Mouse (Mus musculus) frontal cortex, postnatal 36 days (tissue): Measurements from ENCODE around the gene Plcd3.

Source experiments
- DNase-seq, 2 experiments: peaks; one replicate each; pipeline ENCODE4 v3.0.0; 2022; ENCODE audit warnings: low spot score in 2 of 2

Gene Plcd3

DNA sequence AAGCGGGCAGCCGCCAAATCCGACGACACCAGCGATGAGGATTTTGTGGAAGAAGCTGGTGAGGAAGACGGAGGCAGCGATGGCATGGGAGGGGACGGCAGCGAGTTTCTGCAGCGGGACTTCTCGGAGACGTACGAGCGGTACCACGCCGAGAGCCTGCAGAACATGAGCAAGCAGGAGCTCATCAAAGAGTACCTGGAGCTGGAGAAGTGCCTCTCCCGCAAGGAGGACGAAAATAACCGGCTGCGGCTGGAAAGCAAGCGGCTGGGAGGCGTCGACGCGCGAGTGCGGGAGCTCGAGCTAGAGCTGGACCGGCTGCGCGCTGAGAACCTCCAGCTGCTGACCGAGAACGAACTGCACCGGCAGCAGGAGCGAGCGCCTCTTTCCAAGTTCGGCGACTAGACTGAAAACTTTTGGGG, 16.1 kb upstream of the Plcd3 start:
- DNase-seq, result no peak

DNA sequence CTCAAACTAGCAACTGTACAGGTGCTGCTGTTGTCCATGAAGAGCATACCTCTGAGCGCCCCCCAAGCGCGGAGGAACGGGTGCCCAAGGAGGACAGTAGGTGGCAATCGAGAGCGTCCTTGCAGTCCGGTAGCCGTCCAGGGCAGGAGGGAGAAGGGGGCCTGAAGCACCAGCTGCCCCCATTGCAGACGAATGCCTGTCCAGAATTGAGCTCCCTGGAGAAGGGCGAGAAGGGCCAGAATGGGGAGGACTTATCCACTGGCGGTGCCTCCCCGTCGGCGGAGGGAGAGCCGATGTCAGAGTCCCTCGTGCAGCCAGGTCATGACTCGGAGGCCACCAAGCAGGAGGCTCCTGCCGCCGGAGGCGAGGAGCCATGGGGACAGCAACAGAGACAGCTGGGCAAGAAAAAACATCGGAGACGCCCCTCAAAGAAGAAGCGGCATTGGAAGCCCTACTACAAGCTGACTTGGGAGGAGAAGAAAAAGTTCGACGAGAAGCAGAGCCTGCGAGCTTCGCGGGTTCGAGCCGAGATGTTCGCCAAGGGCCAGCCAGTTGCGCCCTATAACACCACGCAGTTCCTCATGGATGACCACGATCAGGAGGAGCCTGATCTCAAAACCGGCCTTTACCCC, 15.6 kb upstream of the Plcd3 start:
- DNase-seq, result peak; percentile 68 to 73

DNA sequence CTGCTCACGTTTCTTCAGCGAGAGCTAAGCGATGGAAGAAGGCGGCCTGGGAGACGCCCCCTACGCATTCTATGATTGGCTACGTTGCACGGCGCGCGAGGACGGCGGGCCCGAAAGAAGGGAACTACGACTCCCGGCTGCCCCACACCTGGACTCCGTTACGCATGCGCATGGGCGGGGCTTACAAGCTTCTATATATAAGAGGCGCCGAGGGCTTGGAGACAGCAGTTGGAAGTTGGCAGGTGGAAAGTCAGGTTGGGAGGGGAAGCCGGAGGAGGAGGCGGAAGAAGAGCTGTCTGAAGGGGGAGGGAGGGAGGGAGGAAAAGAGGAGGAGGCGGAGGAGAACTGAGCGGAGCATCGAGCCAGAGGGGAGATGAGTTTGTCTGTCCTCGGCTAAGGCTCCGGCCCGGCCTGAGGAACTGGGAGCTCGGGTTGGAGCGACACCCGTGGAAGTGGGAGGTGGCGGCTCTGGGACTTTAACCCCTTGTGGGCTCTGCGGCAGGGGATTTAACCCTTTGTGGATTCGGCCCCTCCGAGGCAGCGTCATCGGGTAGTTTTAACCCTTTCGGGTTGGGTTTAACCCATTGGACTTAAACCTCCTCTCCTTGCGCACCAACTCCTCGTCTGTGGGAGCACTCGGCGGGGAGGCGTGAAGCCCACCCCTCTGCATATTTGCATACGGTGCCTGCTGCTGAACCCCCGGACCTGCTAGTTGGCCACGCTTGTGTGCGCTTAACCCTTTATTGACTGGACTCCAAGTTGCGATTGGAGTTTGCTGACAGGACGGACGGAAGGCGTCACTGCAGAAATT, 14.8 kb upstream of the Plcd3 start, which contains the start of gene Hexim1:
Gene Hexim1 (plus strand): TSS at position 224 of the 811 bp plus-strand sequence.
- DNase-seq, result peak; percentile 99 to 100

DNA sequence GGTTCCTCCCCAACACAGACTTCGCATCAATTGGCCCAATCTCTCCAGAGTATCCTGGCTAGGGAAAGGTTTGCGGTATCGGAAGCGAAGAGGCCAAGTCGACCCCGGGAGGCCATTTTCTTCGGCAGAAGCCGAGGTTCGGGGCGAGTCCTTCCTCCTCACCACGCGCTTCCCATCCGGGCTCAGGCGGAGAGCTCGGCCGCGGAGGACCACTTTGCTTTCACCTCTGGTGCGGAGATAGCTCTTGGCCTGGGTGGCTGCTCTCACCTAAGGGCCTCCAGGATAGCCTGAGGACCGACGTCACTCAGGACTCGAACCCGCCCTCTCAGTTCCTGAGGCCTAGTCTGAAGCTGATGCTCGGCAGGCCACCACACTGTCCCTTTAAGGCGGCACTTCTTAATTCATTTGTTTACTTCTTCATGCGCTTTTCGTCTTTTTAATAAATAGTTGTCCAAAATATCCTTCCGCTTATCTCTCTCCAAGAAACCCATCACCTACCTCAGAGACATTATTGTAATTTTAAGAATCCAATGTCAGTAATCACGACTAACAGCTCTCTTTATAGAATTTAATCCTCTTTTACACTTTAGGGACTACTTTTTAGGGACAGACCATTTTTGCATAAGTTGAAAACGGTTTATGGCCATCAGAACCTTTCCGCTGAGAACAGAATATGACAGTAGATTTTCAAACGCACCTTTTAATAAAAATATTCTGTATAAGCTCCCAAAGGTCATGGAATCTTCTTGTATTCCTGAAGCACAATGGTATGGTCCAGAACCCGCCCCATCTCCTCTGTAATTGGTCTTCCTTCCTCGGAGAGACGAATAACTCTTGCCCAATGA, 13.9 kb upstream of the Plcd3 start:
- peak; percentile 83 to 85 for DNase-seq

DNA sequence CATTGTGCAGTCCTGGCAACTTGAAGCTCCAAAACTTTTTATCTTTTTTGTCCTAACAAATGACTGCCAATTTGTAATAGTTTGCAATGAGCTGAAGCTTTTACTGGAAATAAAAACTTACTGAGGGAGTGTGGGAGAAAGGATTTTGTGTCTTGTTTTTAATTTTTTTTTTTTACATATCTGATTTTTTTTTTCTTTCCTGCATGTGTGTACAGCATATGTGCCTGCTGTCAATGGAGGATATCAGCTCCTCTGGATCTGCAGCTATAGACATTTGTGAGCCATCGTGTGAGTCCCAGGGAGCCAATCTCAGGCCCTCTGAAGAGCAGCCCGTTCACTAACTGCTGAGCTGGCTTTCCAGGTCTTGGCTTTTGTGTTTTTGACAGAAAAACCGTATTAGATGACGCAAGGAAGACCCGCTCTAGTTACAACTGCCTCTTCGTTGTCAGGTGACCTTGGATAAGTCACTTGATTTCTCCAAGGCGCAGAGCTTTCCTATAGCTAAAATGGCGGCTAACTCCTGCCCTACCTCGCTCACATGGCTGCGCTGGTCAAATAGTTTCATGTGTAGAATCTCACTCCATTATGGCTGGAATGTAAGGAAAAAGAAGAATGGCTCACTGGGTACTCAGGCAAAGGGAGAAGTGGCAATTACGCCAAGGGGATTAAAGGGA, 12.9 kb upstream of the Plcd3 start:
- no peak for DNase-seq

DNA sequence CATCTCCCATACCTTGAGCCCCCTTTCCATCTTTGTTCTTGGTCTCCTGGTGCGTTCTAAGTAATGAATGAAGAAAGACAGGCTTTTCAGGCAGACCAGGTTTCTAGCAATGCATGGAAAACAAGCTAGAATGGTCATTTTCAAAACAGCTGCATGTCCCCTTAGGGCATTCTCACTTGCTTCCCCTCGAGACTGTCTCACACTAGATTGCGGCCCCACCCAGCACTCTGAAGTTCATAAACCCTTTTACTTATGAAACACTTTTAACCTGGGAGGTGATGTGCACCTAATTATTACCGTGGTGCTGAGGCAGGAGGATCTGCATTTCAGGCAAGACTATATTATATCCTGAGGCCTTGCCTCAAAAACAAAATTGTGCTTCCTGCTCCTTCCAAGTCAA, 12.3 kb upstream of the Plcd3 start:
- DNase-seq, result no peak

DNA sequence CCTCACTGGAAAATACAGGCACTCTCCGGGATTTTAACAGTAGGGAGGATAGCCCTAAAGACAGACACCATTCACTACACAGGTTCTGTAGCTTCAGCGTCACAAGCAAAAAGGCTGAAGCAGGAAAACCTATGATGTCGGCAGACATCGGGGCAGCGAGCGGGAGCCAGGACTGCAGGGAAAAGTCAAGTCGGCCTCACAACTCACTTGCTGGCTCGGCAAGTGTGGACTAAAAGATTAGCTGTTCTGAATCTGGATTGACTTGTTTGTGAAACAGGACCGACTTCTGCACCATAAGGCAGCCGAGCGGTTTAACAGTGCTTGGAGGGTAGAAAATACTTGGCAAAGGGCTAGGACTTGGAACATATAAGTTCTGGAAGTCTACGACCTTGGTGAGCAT, 11.5 kb upstream of the Plcd3 start:
- no peak for DNase-seq

DNA sequence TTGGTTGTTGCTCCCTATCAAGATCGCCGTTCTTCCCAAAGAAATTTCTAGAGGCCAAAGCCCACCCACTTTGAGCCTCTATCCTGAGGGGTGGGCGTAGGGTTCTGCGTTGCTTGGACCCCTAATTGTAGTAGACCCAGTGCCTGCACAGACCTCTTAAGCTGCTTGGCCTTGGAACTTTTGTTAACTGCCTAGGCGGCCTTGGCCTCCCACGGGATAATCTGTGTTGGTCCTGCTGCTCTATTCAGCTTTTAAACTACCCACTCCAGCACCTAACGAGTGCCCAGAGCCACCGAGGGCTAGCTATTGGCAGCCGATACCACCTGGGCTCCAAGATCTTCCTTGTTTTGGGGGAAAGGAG, 11.1 kb upstream of the Plcd3 start:
- no peak for DNase-seq

DNA sequence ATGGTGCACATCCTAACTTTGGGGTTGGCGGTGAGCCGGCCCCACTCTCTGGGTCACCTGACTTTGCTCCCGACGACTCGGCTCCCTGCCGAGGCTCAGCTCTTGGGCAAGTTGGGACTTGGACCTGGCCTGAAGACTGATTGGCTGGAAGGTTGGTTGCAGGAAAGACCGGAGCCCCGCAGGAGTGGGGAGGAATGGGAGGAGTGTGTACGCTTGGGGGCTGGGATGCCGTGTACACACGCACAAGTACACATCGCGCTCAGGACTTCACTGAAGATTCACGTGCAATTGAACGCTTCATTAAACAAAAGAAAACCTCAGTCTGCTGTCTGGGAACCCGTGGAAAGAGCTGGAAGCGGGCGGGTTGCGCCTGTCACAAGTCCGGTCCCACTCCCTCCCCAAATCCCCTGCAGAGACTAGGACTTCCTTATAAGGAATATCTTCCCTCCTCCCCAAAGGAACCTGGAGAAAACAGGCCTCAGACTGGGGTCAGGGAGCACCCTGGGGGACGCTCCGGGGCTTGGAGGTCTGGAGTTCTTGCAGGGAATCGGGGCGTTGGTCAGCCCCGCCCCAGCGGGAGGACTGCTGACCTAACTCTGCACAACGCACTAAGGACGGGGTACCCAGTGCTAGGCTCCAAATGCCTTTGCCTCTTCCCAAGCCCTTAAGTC, 10.6 kb upstream of the Plcd3 start:
- no peak for DNase-seq

DNA sequence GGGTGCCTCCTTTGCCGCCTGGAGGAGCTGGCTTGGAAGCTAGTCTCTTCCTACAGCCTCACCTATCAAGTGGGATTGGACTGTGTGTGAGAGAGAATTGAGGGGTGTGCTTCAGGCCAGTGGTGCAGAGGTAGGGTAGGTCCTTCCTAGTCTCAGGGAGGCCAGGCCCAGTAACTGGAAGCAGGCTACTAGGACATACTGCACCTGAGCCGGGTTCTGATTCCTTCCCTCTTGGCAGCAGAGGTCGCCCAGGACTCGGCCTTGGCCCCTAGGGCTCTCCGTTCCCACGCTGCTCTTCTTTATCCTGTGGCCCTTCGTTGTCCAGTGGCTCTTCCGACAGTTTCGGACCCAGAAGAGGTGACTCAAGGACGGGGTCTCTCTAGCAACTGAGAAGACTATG, 9.8 kb upstream of the Plcd3 start:
- DNase-seq, result no peak

DNA sequence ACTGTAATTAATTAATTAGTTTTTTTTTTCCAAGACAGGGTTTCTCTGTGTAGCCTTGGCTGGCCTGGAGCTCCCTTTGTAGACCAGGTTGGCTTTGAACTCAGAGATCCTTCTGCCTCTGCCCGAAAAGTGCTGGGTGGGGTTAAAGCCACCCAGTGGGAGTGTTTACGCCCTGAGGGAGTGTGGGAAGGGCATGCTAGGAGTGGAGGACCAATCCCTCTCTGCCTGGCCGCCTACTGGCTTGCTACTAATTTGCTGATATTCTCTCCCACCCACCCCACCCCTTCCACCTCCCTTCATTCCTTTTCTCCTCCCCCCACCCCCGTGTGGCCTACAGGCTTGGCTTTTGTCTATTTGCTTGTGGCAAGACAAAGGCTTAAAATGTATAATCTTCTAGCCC, 4.9 kb upstream of the Plcd3 start:
- DNase-seq, result no peak

DNA sequence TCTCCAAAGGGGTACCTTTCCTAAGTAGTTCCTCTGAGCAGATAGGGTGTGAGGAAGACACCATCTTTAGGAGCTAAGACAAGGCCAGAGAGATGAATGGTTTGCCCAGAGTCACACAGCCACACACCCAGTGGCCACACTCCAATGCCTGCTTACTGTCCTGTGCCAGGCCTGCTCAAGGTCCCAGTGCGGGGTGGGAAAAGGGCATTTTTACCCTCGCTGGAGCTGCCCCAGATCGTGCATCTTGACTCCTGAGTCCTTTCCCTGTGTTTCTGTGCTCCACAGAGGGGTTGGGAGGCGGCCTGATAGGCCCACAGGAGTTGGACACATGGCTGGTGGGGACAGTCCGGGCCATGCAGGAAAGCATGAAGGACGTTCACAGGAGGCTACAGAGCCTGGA, 4.4 kb upstream of the Plcd3 start:
- no peak for DNase-seq

DNA sequence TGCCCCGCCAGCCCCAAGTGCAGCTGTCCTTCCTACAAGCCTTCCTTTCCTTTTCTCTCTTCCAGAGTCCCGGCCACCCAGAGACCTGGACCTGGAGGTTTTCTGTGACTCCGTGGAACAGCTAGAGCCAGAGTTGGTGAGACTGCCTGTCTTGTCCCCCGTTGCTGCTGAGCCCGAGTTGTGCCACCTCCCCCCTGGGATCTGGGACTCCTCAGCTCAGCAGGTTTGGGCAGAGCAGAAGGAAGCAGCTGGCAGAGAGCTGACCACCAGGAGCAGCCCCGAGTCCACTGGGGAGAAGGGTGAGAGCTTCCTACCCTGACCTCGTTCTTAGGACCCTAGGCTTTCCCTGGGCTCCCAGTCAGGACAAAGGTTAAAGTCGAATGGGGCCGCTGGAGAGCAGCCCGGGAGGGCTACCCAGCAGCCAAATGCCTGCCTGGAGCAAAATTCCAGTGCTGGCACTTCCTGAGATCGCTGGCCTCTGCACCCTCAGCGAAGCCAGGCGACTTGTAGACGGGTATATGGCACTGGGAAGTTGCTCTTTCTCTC, 3.8 kb upstream of the Plcd3 start:
- no peak for DNase-seq

DNA sequence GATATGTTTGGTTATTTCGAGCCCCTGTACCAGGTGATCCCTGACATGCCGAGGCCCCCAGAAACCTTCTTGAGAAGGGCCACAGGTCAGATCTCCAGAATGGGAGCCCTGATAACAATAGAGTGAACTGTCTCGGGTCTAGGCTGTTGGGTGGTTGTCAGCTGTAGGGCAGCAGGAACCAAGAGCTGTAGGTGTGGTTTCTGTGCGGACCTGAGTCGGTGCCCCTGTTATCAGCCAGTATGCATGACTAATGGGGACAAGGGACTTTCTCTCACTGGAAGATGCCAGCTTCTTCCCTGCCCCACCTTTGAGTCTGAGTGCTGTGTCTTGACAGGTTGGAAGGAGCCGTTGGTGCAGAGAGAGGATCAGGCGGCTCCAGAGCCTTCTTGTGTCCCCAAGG, 3.0 kb upstream of the Plcd3 start:
- no peak for DNase-seq

DNA sequence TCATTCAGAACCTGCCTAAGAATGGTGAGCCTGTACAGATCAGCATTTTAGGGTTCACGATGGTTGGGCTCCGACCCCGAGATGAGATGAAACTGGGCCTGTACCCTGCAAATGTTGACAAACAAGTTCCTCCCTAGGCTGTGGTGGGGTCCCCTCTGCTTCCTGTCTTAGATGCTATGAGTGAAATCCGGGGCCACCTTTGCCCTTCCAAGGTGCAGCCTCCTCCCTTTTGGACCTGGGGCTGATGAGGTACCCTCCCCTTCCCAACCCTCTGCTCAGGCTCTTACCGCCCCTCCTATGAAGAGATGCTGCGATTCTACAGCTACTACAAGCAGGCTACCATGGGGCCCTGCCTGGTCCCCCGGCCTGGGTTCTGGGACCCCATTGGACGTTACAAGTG, 2.2 kb upstream of the Plcd3 start:
- DNase-seq, result no peak

DNA sequence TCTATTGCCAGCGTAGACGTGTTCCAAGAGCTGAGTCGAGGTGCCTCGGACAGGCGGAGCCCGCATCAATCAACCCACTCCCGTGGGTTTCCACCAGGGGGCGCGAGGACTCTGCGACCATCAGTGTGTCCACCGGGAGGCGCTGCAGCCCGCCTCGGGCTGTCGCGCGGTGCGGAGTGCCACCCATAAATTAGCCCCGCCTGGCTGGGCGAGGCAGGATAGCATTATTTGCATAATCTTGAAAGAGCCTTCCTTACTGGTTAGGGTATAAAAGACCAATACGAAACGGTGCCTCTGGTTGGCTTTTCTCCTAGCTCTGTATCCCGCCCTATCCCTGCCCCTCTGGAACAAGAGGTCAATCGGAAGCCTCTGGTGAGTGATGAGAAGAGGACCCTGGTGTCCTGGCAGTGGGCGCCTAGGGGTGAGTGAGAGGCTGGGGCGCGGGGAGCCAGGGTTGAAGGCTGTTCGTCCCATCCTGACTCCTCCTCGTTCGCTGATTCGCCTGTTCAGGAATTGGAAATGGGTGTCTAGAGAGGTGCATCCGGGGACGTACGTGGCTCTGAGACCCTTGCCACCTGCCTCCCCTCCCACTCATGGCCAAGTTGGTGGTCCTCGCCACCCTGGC, 1.4 kb upstream of the Plcd3 start:
- peak; percentile 97 to 98 for DNase-seq

DNA sequence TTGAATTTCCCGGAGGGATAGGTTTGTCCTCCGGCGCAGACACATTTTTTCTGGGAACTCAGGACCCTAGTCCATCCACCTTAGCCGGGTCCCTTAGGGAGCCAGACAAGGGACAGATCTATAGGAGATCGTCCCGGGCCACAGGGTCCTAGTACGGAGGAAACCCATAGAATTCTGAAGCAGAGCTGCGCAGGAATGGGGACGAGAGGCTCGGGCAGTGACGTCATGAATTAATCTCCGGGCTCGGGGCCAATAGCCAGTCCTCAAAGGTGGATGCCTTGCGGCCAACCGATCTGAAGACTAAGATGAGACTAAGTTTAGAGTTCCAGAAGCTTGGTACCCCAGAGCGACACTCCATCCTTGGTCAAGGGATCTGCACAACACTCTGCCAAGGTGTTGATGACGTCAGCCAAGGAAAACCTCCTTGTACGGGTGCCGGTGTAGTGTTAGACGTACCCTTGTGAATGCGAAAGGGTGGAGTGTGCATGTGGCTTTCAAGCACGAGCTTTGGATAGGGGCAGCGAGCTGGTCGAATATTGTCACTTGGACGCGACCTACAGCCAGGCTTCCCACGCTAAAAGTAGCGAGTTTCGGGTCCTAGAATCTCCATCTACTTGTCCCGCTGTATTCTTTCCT, 526 bp upstream of the Plcd3 start:
- peak; percentile 77 to 84 for DNase-seq

DNA sequence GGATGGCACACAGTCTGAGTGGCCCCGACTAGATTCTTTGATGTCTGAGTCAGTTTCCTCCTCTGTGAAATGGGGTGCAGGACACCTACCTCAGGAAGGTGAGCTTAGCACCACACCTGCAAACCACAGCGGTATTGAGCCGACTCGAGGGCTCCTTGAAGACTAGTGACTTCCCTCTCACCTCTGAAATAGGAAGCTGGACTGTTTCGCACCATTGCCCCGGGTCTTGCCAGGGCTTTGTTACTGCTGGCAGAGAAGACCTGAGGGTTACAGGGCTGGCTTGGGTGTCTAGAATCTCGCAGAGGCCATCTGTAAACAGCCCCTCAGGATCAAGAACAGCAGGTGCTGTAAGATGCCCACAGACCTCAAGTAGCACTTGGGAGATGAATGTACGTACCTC, 1.1 kb downstream of the Plcd3 start:
- no peak for DNase-seq

DNA sequence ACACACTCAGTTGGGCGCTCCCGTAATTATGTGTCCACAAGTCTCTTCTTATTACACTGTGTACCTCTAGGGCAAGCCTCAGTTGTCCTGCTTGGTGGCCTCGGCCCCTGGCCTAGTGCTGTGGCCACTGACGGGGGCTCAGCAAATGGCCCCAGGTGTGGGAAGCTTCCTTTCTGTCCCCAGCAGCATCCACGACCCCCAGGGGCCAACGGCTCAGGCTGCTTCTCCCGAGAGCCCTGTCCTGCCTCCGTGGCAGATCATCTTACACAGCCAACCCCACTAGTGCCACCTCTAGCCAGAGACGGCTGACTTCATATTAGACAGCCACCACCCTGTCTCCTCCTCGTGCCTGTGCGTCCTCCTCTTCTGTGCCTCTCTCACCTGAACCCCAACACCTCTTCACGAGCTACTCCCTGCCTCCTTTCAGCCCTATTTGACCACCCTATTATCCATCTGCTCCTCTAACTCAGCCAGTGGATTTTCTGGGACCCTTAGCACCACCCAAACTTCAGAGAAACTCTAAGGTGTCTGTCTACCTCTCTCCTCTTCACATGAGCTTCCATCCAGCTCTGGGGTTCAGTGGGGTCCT, 2.0 kb downstream of the Plcd3 start:
- DNase-seq, result no peak
